Comparison of ENCODE assay signal across 8 mouse cellular contexts in genomic region chr16:21204367-21205092, GRCm38 (mm10). TPM values are rescaled to one million over a fixed set of nuclear protein-coding genes. Genes with fewer than 3 reads are reported as not detected.
DNase-seq lines count a peak whose midpoint lies in the region; ATAC-seq and TF ChIP-seq lines count a peak whose summit lies in the region.

Gene Ephb3 (plus strand): TSS chr16:21204755.

- H3K9ac ChIP-seq in hindbrain, postnatal 0 days (replicated peaks; ENCODE audit: low read length): peak within 1 kb of the TSS; percentile 84

- H3K36me3 ChIP-seq in hindbrain, postnatal 0 days (ENCODE audit: insufficient read depth, low read length): no peaks in the 10 kb centered on the region

- H3K27ac ChIP-seq in hindbrain, postnatal 0 days: peak within 1 kb of the TSS; percentile 71

- peak; percentile 85 for TF ChIP-seq CTCF in hindbrain, postnatal 0 days (IDR thresholded peaks at IDR 0.05; ENCODE audit: low read depth)

- H3K9me3 ChIP-seq in hindbrain, postnatal 0 days (ENCODE audit: low read length): no peaks in the 10 kb centered on the region

- DNase-seq in adrenal gland, adult (ENCODE audit: inconsistent age in 2 of 2, low spot score in 1 of 2): peak; percentile 96 to 98
- DNase-seq in embryo, embryonic 10 days (ENCODE audit: low spot score): peak; percentile 99
- DNase-seq in gastrocnemius, adult 8-10 months (ENCODE audit: low spot score in 2 of 2): peak; percentile 97 to 98
- peak; percentile 100 for DNase-seq in hindbrain, postnatal 0 days (ENCODE audit: low spot score)
- DNase-seq in left cerebral cortex, adult 18-20 months (ENCODE audit: low spot score in 2 of 2): peak; percentile 99 to 100
- peak; percentile 98 to 100 for DNase-seq in lung, postnatal 4 days
- peak; percentile 99 for DNase-seq in right cerebral cortex, adult 18-20 months
- peak; percentile 97 for DNase-seq in urinary bladder, adult 2 months (ENCODE audit: low spot score)

- H3K4me2 ChIP-seq in hindbrain, postnatal 0 days (ENCODE audit: low read depth, low read length): peak within 1 kb of the TSS; percentile 71

- peak within 1 kb of the TSS; percentile 77 for H3K4me3 ChIP-seq in hindbrain, postnatal 0 days (ENCODE audit: low read length)

- under 1% methylated on average over 51 of the region's 51 CpGs for WGBS in hindbrain, postnatal 0 days

- H3K4me1 ChIP-seq in hindbrain, postnatal 0 days (ENCODE audit: insufficient read depth, low read length): 0 out of 2 replicates have a peak, but pooled peaks cover 5% of the 10 kb centered on the region

- no peaks in the 10 kb centered on the region for H3K27me3 ChIP-seq in hindbrain, postnatal 0 days (ENCODE audit: insufficient read depth, low read length)

- peak; percentile 98 for ATAC-seq in hindbrain, postnatal 0 days

RNA-seq across cellular contexts. Expression of gene Ephb3, which starts in this region (rescaled TPM):
- under 1 TPM; 0.39 to 0.79 (median 0.71) TPM for total RNA-seq in gastrocnemius, adult 8-10 months (2022)
- total RNA-seq in hindbrain, postnatal 0 days (2014; rRNA removed): 21.4 and 22.3 TPM in 2 replicates
- polyA plus RNA-seq in hindbrain, postnatal 0 days (2015; fragmentation: Nextera tagmentation; extraction: Ambion mirVana): 8.3 and 8.6 TPM in 2 replicates
- 10 to 100 TPM; 25.5 to 27.5 TPM for total RNA-seq in left cerebral cortex, adult 18-20 months (2021)
- polyA plus RNA-seq in urinary bladder, adult 2 months (2012; rRNA removed): 21.2 and 21.9 TPM in 2 replicates

Comparison
In these comparisons a context has a peak if more than half of its experiments do, and no peak if none do; other contexts are left out.
1. Peak in every context shown above with its lines: DNase-seq, ATAC-seq, H3K4me3 ChIP-seq and H3K27ac ChIP-seq.
2. RNA of gene Ephb3 (total RNA-seq): 25.5 to 27.5 TPM in left cerebral cortex, adult 18-20 months and 21.4 to 22.3 TPM in hindbrain, postnatal 0 days; 0.39 to 0.79 TPM in gastrocnemius, adult 8-10 months; every median in the first group is over 10 times any median in the second.
3. Peak in DNase-seq in gastrocnemius, adult 8-10 months; RNA of the gene not detected or under 1 TPM.